Mouse (Mus musculus) kidney, postnatal 10 days (tissue): Measurements from ENCODE around the gene Vmn1r125.
"Not testable (repeated sequence)": the region's sequence is repeated elsewhere in the genome, so short reads cannot be mapped to it uniquely, and the experiment has no call there.

Experiments
- DNase-seq: peaks from one replicate; pipeline ENCODE4 v3.0.0; 2021; ENCODE audit warnings: mixed read lengths

Vmn1r125 gene

GRCm38 (mm10) chr7:21271879-21272278, at the start of gene Vmn1r125:
Gene Vmn1r125 (plus strand): TSS chr7:21272179.
- DNase-seq = not testable (repeated sequence)

GRCm38 (mm10) chr7:21260517-21260916, 11.5 kb upstream of the Vmn1r125 start, which contains the start of gene Vmn1r124:
Gene Vmn1r124 (minus strand): TSS chr7:21260617.
- not testable (repeated sequence) for DNase-seq

- DNase-seq = not testable (repeated sequence)
Measured at GRCm38 (mm10) chr7:21301367-21301766, 29.4 kb downstream of the Vmn1r125 start, which contains the start of gene Vmn1r126. Gene Vmn1r126 (minus strand): TSS chr7:21301467.

GRCm38 (mm10) chr7:21319761-21320160, 47.8 kb downstream of the Vmn1r125 start, which contains the start of gene Vmn1r127:
Gene Vmn1r127 (minus strand): TSS chr7:21319861.
- not testable (repeated sequence) for DNase-seq
